Mouse (Mus musculus) forebrain, embryonic 12.5 days (tissue): Measurements from ENCODE around the gene Serbp1. TPM values are rescaled to one million over a fixed set of nuclear protein-coding genes. Genes with fewer than 3 reads are reported as not detected.

Experiments used
- ATAC-seq: fragments of 200-750 bp; cut with Nextera tagmentation; 2 replicates; pipeline ENCODE4 v1.8.0; 2017; ENCODE audit warnings: moderate TSS enrichment; ENCODE audit not compliant: low FRiP score
- H3K27ac ChIP-seq: fragments of 300-500 bp; sonication (generic); 2 replicates; pipeline ENCODE4 v1.5.1; 2016; ENCODE audit warnings: mild to moderate bottlenecking
- H3K27me3 ChIP-seq: fragments of 300-500 bp; sonication (generic); 2 replicates; pipeline ENCODE4 v1.6.1; 2016; ENCODE audit warnings: mild to moderate bottlenecking
- H3K36me3 ChIP-seq: fragments of 300-500 bp; sonication (generic); replicated peaks from 2 replicates; pipeline ENCODE4 v1.6.1; 2016; ENCODE audit warnings: mild to moderate bottlenecking
- H3K4me1 ChIP-seq: fragments of 300-500 bp; sonication (generic); 2 replicates; pipeline ENCODE4 v1.6.1; 2016
- H3K4me2 ChIP-seq: fragments of 300-500 bp; sonication (generic); 2 replicates; pipeline ENCODE4 v1.6.1; 2016; ENCODE audit warnings: mild to moderate bottlenecking, moderate library complexity
- H3K4me3 ChIP-seq: fragments of 300-500 bp; sonication (generic); replicated peaks from 2 replicates; pipeline ENCODE4 v1.5.1; 2016; ENCODE audit warnings: mild to moderate bottlenecking
- H3K9ac ChIP-seq: fragments of 300-500 bp; sonication (generic); 2 replicates; pipeline ENCODE4 v1.6.1; 2016; ENCODE audit warnings: mild to moderate bottlenecking
- H3K9me3 ChIP-seq: fragments of 300-500 bp; sonication (generic); 2 replicates; pipeline ENCODE4 v1.6.1; 2016
- WGBS: fragments of 180-500 bp; shearing (Covaris S2); methylation state at CpG from one replicate; pipeline ENCODE4 v1.1.7; 2016; 5-methylcytosine and 5-hydroxymethylcytosine counted together
- polyA plus RNA-seq: library from polyadenylated mRNA; unstranded; fragments of >200 nt; fragmentation: Nextera tagmentation; extraction: Ambion mirVana; gene quantifications from 2 replicates; pipeline ENCODE4 v1.2.1, GENCODE M21; 2016

Serbp1 gene
- polyA plus RNA-seq, 1 experiment from 2014 or later = 480 TPM

- H3K27me3 ChIP-seq = no peaks in the 10 kb centered on the region
- H3K36me3 ChIP-seq = peaks cover 37% of the 10 kb centered on the region
- ATAC-seq = no peak
- H3K27ac ChIP-seq = no peak overlapping the region
- WGBS = 92% methylated on average over 9 of the region's 9 CpGs
- no peak overlapping the region for H3K4me3 ChIP-seq
- H3K4me2 ChIP-seq = no peak overlapping the region
- H3K9ac ChIP-seq = no peak overlapping the region
- H3K4me1 ChIP-seq = no peaks in the 10 kb centered on the region
- H3K9me3 ChIP-seq = no peaks in the 10 kb centered on the region
These were observed 43.7 kb downstream of the Serbp1 start for GRCm38 (mm10) chr6:67281614-67282197.

- no peaks in the 10 kb centered on the region for H3K27me3 ChIP-seq
- H3K4me1 ChIP-seq = no peaks in the 10 kb centered on the region
- no peak for ATAC-seq
- no peak overlapping the region for H3K4me2 ChIP-seq
- WGBS = 100% methylated on average over 1 of the region's 1 CpGs
- H3K9me3 ChIP-seq = no peaks in the 10 kb centered on the region
- no peak overlapping the region for H3K9ac ChIP-seq
- H3K27ac ChIP-seq = no peak overlapping the region
- no peak overlapping the region for H3K4me3 ChIP-seq
- peaks cover 37% of the 10 kb centered on the region for H3K36me3 ChIP-seq
These were observed 44.9 kb downstream of the Serbp1 start for GRCm38 (mm10) chr6:67282897-67283296.

GRCm38 (mm10) chr6:67292042-67292623, 54.2 kb downstream of the Serbp1 start:
- Histone ChIP-seq H3K4me1 (no peaks in the 10 kb centered on the region), H3K9ac (no peak overlapping the region), H3K4me3 (no peak overlapping the region), H3K27me3 (no peaks in the 10 kb centered on the region), H3K27ac (no peak overlapping the region), H3K36me3 (peaks cover 21% of the 10 kb centered on the region; the same call in 1 of the 2 replicates), H3K4me2 (no peak overlapping the region), H3K9me3 (no peaks in the 10 kb centered on the region)
- WGBS = 90% methylated on average over 5 of the region's 5 CpGs
- ATAC-seq = peak; percentile 21; the same call in 1 of the 2 replicates

GRCm38 (mm10) chr6:67296126-67296525, 58.1 kb downstream of the Serbp1 start:
- WGBS = 63% methylated on average over 5 of the region's 5 CpGs
- H3K4me3 ChIP-seq = no peak overlapping the region
- no peak for ATAC-seq

GRCm38 (mm10) chr6:67298742-67299141, 60.8 kb downstream of the Serbp1 start:
- Histone ChIP-seq H3K4me1 (no peaks in the 10 kb centered on the region), H3K27me3 (no peaks in the 10 kb centered on the region), H3K36me3 (no peaks in the 10 kb centered on the region), H3K4me3 (no peak overlapping the region), H3K9me3 (no peaks in the 10 kb centered on the region), H3K9ac (no peak overlapping the region), H3K4me2 (no peak overlapping the region), H3K27ac (no peak overlapping the region)
- ATAC-seq = no peak
- WGBS = 85% methylated on average over 5 of the region's 5 CpGs

More at GRCm38 (mm10) chr6:67296126-67296525, 58.1 kb downstream of the Serbp1 start:
- Histone ChIP-seq H3K27ac (no peak overlapping the region), H3K36me3 (0 out of 2 replicates have a peak, but pooled peaks cover 5% of the 10 kb centered on the region), H3K9me3 (no peaks in the 10 kb centered on the region), H3K4me2 (no peak overlapping the region), H3K27me3 (no peaks in the 10 kb centered on the region), H3K4me1 (no peaks in the 10 kb centered on the region), H3K9ac (no peak overlapping the region)

- no peak overlapping the region for H3K4me2 ChIP-seq
- H3K4me1 ChIP-seq = no peaks in the 10 kb centered on the region
- H3K9ac ChIP-seq = no peak overlapping the region
- ATAC-seq = no peak
- 74% methylated on average over 4 of the region's 4 CpGs for WGBS
- H3K27ac ChIP-seq = no peak overlapping the region
- H3K36me3 ChIP-seq = no peaks in the 10 kb centered on the region
- no peaks in the 10 kb centered on the region for H3K27me3 ChIP-seq
- no peak overlapping the region for H3K4me3 ChIP-seq
- H3K9me3 ChIP-seq = no peaks in the 10 kb centered on the region
These were observed 62.3 kb downstream of the Serbp1 start for GRCm38 (mm10) chr6:67300300-67300699.

- no peak for ATAC-seq
- H3K4me1 ChIP-seq = no peaks in the 10 kb centered on the region
- H3K4me2 ChIP-seq = no peak overlapping the region
- H3K36me3 ChIP-seq = no peaks in the 10 kb centered on the region
- H3K27ac ChIP-seq = no peak overlapping the region
- no peaks in the 10 kb centered on the region for H3K9me3 ChIP-seq
- no peak overlapping the region for H3K9ac ChIP-seq
- H3K27me3 ChIP-seq = no peaks in the 10 kb centered on the region
- 70% methylated on average over 6 of the region's 6 CpGs for WGBS
- no peak overlapping the region for H3K4me3 ChIP-seq
These were observed 62.8 kb downstream of the Serbp1 start for GRCm38 (mm10) chr6:67300710-67301163.

GRCm38 (mm10) chr6:67301230-67301629, 63.3 kb downstream of the Serbp1 start:
- H3K9ac ChIP-seq = no peak overlapping the region
- 93% methylated on average over 3 of the region's 3 CpGs for whole genome bisulfite sequencing
- ATAC-seq = no peak
- no peak overlapping the region for H3K4me2 ChIP-seq
- H3K9me3 ChIP-seq = no peaks in the 10 kb centered on the region
- no peaks in the 10 kb centered on the region for H3K36me3 ChIP-seq
- no peaks in the 10 kb centered on the region for H3K4me1 ChIP-seq
- no peak overlapping the region for H3K4me3 ChIP-seq
- H3K27ac ChIP-seq = no peak overlapping the region
- no peaks in the 10 kb centered on the region for H3K27me3 ChIP-seq

- 87% methylated on average over 4 of the region's 4 CpGs for WGBS
- H3K4me3 ChIP-seq = no peak overlapping the region
- H3K4me1 ChIP-seq = no peaks in the 10 kb centered on the region
- no peak overlapping the region for H3K9ac ChIP-seq
- no peak overlapping the region for H3K4me2 ChIP-seq
- no peaks in the 10 kb centered on the region for H3K27me3 ChIP-seq
- no peaks in the 10 kb centered on the region for H3K9me3 ChIP-seq
- H3K27ac ChIP-seq = no peak overlapping the region
- H3K36me3 ChIP-seq = no peaks in the 10 kb centered on the region
- no peak for ATAC-seq
These were observed 64.5 kb downstream of the Serbp1 start for GRCm38 (mm10) chr6:67302471-67302870.

GRCm38 (mm10) chr6:67303210-67303609, 65.2 kb downstream of the Serbp1 start:
- no peak overlapping the region for H3K27ac ChIP-seq
- no peak overlapping the region for H3K4me2 ChIP-seq
- no peaks in the 10 kb centered on the region for H3K36me3 ChIP-seq
- H3K27me3 ChIP-seq = no peaks in the 10 kb centered on the region
- no peaks in the 10 kb centered on the region for H3K4me1 ChIP-seq
- H3K4me3 ChIP-seq = no peak overlapping the region
- H3K9me3 ChIP-seq = no peaks in the 10 kb centered on the region
- WGBS = 89% methylated on average over 10 of the region's 10 CpGs
- ATAC-seq = no peak
- H3K9ac ChIP-seq = no peak overlapping the region

- Histone ChIP-seq H3K27ac (no peak overlapping the region), H3K4me2 (no peak overlapping the region), H3K4me1 (no peaks in the 10 kb centered on the region), H3K27me3 (no peaks in the 10 kb centered on the region), H3K9ac (no peak overlapping the region), H3K36me3 (no peaks in the 10 kb centered on the region), H3K4me3 (no peak overlapping the region), H3K9me3 (no peaks in the 10 kb centered on the region)
- ATAC-seq = no peak
- 90% methylated on average over 3 of the region's 3 CpGs for WGBS
These were observed 71.0 kb downstream of the Serbp1 start for GRCm38 (mm10) chr6:67308994-67309393.

GRCm38 (mm10) chr6:67309752-67310151, 71.8 kb downstream of the Serbp1 start:
- H3K9me3 ChIP-seq = no peaks in the 10 kb centered on the region

GRCm38 (mm10) chr6:67314697-67315096, 76.7 kb downstream of the Serbp1 start:
- Histone ChIP-seq H3K9ac (no peak overlapping the region), H3K4me3 (no peak overlapping the region), H3K27me3 (no peaks in the 10 kb centered on the region), H3K36me3 (no peaks in the 10 kb centered on the region), H3K27ac (no peak overlapping the region), H3K4me2 (no peak overlapping the region), H3K4me1 (no peaks in the 10 kb centered on the region), H3K9me3 (no peaks in the 10 kb centered on the region)
- ATAC-seq = no peak
- 85% methylated on average over 1 of the region's 1 CpGs for whole genome bisulfite sequencing

More at GRCm38 (mm10) chr6:67309752-67310151, 71.8 kb downstream of the Serbp1 start:
- H3K27me3 ChIP-seq = no peaks in the 10 kb centered on the region
- no peak for ATAC-seq
- H3K9ac ChIP-seq = no peak overlapping the region
- no peaks in the 10 kb centered on the region for H3K36me3 ChIP-seq
- H3K4me3 ChIP-seq = no peak overlapping the region
- H3K4me2 ChIP-seq = no peak overlapping the region
- no peaks in the 10 kb centered on the region for H3K4me1 ChIP-seq
- H3K27ac ChIP-seq = no peak overlapping the region
- WGBS = 87% methylated on average over 3 of the region's 3 CpGs
